Mouse (Mus musculus) heart, postnatal 25 days (tissue): ENCODE results near the gene Pkp4. TPM values are rescaled to one million over a fixed set of nuclear protein-coding genes. Genes with fewer than 3 reads are reported as not detected.
"Not testable (repeated sequence)": the region's sequence is repeated elsewhere in the genome, so short reads cannot be mapped to it uniquely, and the experiment has no call there.

Source experiments
- DNase-seq: peaks from one replicate; pipeline ENCODE4 v3.0.0; 2022; ENCODE audit warnings: low spot score
- intact Hi-C: fragments of 180-260 bp; cut with DNase I; formaldehyde crosslinking; loops from one replicate; pipeline ENCODE4 v1.15.1; 2025
- total RNA-seq, 2 experiments: library from RNA; stranded (reverse); gene quantifications; 2 replicates each; pipeline ENCODE4 v1.2.3; 2021

Gene Pkp4
- total RNA-seq, 2 experiments from 2014 or later = 148 to 155 TPM

GRCm38 (mm10) chr2:59353821-59354220, 193.2 kb downstream of the Pkp4 start:
- DNase-seq = no peak
- intact Hi-C loops = no loop called here

- no peak for DNase-seq
- intact Hi-C loops = no loop called here
These were observed 195.1 kb downstream of the Pkp4 start for GRCm38 (mm10) chr2:59355531-59356289.

- no peak for DNase-seq
- intact Hi-C loops = no loop called here
These were observed 199.2 kb downstream of the Pkp4 start for GRCm38 (mm10) chr2:59359760-59360342.

DNA sequence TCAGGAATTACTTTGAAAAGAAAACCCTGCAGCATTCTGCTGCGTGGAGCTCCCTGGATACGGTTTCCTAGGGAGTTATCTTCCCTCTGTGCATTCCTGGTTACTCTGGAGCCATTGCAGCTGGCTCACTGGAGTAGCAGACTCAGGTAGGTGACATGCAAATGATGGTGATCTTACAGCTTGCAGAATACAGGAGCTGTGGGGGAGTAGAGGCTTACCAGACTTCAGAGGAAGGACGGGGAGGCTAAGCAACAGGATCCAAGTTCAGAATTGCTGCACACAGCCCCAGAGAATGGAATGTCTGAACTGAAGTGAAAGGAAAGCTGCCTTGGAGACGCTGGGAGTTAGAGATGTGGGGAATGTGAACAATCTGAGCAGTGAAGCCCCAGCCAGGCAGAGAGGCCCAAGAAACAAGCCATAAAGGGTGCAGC, 200.7 kb downstream of the Pkp4 start:
- DNase-seq = no peak

GRCm38 (mm10) chr2:59364156-59364842, 203.6 kb downstream of the Pkp4 start:
- intact Hi-C loops = no loop called here
- DNase-seq = no peak

More for the DNA sequence above, 200.7 kb downstream of the Pkp4 start:
- intact Hi-C loops = no loop called here

DNA sequence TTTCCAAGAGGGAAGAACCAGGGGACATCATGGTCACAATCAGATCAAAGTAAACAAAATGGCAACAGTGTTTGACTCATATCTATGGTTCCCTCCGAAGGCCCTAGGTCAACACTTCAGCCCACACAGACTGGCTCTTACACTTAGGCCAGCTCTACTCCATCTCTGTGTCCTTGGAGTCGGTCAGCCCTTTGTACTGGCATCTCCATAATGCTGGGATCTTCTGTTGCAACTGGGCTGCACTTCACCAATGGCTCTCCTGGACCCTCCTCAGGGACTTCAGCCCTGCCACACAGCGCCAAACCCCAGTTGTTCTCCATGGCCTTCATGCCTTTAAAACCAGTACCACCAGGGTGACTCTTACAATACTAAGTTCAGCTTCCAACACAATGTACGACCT, 206.5 kb downstream of the Pkp4 start:
- intact Hi-C loops = no loop called here
- DNase-seq = no peak

- no peak for DNase-seq
- intact Hi-C loops = no loop called here
These were observed 212.5 kb downstream of the Pkp4 start for GRCm38 (mm10) chr2:59373113-59373512.

- no peak for DNase-seq
- intact Hi-C loops = no loop called here
These were observed 217.4 kb downstream of the Pkp4 start for GRCm38 (mm10) chr2:59378096-59378495.

DNA sequence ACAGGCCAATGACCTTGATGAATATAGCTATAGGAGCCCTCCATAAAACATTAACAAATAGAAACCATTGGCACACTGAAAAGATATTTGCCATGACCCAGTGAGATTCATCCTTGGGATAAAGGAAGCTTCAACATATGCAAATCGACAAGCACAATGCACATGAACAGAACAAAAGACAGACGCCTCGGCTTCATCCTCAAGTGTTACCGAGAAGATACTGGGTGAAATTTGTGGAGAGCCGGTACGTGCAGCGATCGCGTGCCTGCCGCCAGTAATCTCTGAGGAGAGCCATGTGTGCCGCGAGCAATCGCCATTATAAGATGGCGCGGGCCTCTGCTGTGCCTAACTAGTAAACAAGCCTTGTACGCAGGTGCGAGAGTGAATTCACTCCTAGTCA, 218.2 kb downstream of the Pkp4 start:
- intact Hi-C loops, DNase-seq: not testable (repeated sequence)

- DNase-seq = no peak
- intact Hi-C loops = no loop called here
These were observed 222.6 kb downstream of the Pkp4 start for GRCm38 (mm10) chr2:59383231-59383630.

- no peak for DNase-seq
- intact Hi-C loops = no loop called here
These were observed 223.5 kb downstream of the Pkp4 start for GRCm38 (mm10) chr2:59383852-59384776.

DNA sequence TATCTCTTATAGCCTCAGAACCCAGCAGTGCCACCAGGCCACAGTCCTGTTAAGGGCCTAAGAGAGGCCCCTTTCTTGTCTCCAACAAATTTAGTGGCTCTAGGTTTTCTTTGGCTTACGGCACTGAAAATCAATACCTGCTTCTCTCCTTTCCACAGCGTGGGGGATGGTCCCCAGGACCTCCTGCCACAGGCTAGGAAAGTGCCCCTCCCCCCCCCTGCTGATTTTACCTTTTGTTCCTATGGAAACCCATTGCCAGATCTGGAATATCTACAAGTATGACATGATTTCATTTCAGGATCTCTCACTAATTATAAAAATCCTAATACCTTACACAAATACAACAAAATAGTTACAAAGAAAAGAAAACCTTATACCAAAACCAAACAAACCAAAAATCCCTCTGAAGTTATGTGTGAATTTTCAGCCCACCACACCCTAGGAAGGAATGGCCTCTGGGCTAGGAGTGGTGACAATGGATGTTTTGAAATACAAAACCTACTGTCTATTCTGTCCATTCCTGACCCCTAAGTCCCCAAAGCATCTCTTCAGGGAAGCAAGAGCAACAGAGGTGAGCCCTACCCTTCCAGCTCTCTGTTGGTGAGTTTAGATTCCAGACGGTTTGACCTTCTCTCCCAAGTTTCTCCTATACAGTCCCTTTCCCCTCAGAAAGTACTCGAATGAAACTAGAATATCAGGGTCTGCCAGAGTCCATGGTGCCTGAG, 224.7 kb downstream of the Pkp4 start:
- no peak for DNase-seq
- intact Hi-C loops = no loop called here

- intact Hi-C loops = no loop called here
- no peak for DNase-seq
These were observed 229.3 kb downstream of the Pkp4 start for GRCm38 (mm10) chr2:59389971-59390370.

GRCm38 (mm10) chr2:59393177-59393576, 232.5 kb downstream of the Pkp4 start:
- intact Hi-C loops = no loop called here
- no peak for DNase-seq

- DNase-seq = no peak
- intact Hi-C loops = loop anchor here (5.0 kb wide), 1 partner anchor 47 kb away; no protein-coding TSS in a partner anchor
These were observed 234.0 kb downstream of the Pkp4 start for GRCm38 (mm10) chr2:59394651-59395050.

DNA sequence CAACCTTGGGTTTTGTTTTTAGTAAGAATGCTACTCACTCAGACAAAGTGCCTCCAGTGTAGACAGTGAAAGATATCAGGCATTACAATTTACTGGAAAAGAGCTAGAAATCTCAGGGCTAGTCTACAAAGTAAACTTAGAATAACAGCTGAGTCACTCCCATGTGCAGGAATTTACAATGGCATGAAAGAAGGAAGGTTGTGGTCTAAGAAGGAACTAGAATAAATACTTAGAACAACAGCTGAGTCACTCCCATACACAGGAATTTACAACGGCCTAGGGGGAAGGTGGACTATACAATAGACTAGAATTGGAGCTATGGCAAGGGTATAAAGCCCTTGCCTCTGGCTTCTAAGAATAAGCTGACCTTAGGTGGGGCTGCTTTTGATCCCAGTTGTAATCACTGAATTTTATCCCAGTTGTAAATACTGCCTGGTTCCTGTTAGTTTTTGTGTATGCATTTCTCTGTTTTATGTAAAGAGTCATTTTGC, 234.6 kb downstream of the Pkp4 start:
- not testable (repeated sequence) for DNase-seq
- intact Hi-C loops = loop anchor here (5.0 kb wide), 1 partner anchor 48 kb away; no protein-coding TSS in a partner anchor

DNA sequence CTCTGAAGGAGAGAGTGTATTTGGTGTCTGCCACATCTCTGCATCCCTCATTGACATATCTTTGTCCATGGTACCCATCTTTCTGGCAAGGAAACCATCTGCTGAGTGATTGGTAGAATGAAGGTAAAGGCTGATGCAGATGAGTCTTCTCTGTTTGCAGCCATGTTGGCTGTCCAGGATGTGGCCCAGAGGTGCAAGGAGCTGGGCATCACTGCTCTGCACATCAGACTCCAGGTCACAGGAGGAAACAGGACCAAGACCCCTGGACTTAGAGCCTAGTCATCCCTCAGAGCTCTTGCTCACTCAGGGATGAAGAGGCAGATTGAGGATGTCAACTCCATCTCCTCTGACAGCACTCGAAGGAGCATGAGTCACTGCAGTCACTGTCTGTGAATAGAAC, 235.9 kb downstream of the Pkp4 start:
- DNase-seq = no peak
- intact Hi-C loops = loop anchor here (5.0 kb wide), 1 partner anchor 49 kb away; no protein-coding TSS in a partner anchor

- intact Hi-C loops = loop anchor here (5.0 kb wide), 1 partner anchor 50 kb away; no protein-coding TSS in a partner anchor
- DNase-seq = no peak
These were observed 236.9 kb downstream of the Pkp4 start for GRCm38 (mm10) chr2:59397531-59397930.

DNA sequence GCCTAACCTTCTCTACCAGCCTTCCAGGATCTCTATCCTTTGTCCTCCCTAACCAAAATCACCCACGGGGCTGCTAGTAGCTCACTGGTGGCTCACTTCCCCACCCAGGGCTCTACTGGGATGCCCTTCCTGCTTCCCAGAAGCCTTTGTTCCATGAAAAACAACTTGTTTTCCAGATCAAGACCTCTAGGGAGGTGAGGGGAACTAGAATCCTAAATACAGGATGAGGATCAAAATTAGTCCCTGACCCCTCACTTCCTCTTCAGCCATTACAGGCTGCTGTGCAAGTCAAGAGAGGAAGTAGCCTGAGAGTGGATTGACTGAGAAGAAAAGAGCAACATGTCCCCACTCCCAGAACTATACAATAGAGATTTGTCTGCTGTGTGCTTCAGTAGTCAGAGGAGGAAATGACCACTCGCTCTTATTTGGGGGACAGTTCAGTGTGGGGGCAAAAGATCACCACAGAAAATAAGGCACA, 240.3 kb downstream of the Pkp4 start:
- intact Hi-C loops = loop anchor here (1.0 to 5.0 kb wide), 2 partner anchors 24 to 36 kb away; no protein-coding TSS in a partner anchor

More for the DNA sequence above, 240.3 kb downstream of the Pkp4 start:
- peak; percentile 43 for DNase-seq
